Mouse (Mus musculus): ENCODE data around the gene Klhl18. TPM values are rescaled to one million over a fixed set of nuclear protein-coding genes. Genes with fewer than 3 reads are reported as not detected.
A peak's percentile ranks its signal among the peaks of the same experiment; 100 is the strongest.

Gene Klhl18
- 17.4 and 19.3 TPM in 2 replicates for polyA plus RNA-seq (2012; ENCODE audit: insufficient read depth, insufficient read length, missing spikeins)

GRCm38 (mm10) chr9:110476124-110477091 lies at the start of gene Klhl18, which contains the start of gene Kif9:
Gene Klhl18, minus strand, starts transcription at chr9:110476694.
Gene Kif9, plus strand, starts transcription at chr9:110476958.
- H3K4me1 ChIP-seq (ENCODE audit: control insufficient read depth, insufficient read depth, low read length) = peaks cover 23% of the 10 kb centered on the region
- peak within 1 kb of the TSS; percentile 93 for H3K4me3 ChIP-seq (ENCODE audit: insufficient read depth, low read length)
- H3K27ac ChIP-seq (ENCODE audit: insufficient read depth, low read depth, low read length) = peak within 1 kb of the TSS; percentile 74
- TF ChIP-seq CTCF (IDR thresholded peaks at IDR 0.05; ENCODE audit: low read depth, low read length) (no peak), POLR2A (IDR thresholded peaks at IDR 0.05; ENCODE audit: borderline replicate concordance, low read depth, low read length) (peak; percentile 64; the same call in 1 of the 2 replicates)

- Histone ChIP-seq H3K4me1 (ENCODE audit: control insufficient read depth, insufficient read depth, low read length) (peaks cover 9% of the 10 kb centered on the region), H3K4me3 (ENCODE audit: insufficient read depth, low read length) (no peak overlapping the region), H3K27ac (ENCODE audit: insufficient read depth, low read depth, low read length) (no peak overlapping the region)
- no peak for TF ChIP-seq CTCF (IDR thresholded peaks at IDR 0.05; ENCODE audit: low read depth, low read length)
- no peak for TF ChIP-seq POLR2A (IDR thresholded peaks at IDR 0.05; ENCODE audit: borderline replicate concordance, low read depth, low read length)
These were observed 49.2 kb upstream of the Klhl18 start for GRCm38 (mm10) chr9:110525737-110526136.

GRCm38 (mm10) chr9:110490913-110491312 lies 14.4 kb upstream of the Klhl18 start:
- H3K4me1 ChIP-seq (ENCODE audit: control insufficient read depth, insufficient read depth, low read length) = no peaks in the 10 kb centered on the region
- no peak overlapping the region for H3K27ac ChIP-seq (ENCODE audit: insufficient read depth, low read depth, low read length)
- peak; percentile 30; the same call in 1 of the 2 replicates for TF ChIP-seq CTCF (IDR thresholded peaks at IDR 0.05; ENCODE audit: low read depth, low read length)
- no peak for TF ChIP-seq POLR2A (IDR thresholded peaks at IDR 0.05; ENCODE audit: borderline replicate concordance, low read depth, low read length)
- no peak overlapping the region for H3K4me3 ChIP-seq (ENCODE audit: insufficient read depth, low read length)

GRCm38 (mm10) chr9:110488841-110489240 lies 12.3 kb upstream of the Klhl18 start:
- no peak overlapping the region for H3K4me3 ChIP-seq (ENCODE audit: insufficient read depth, low read length)
- no peak for TF ChIP-seq POLR2A (IDR thresholded peaks at IDR 0.05; ENCODE audit: borderline replicate concordance, low read depth, low read length)
- no peak for TF ChIP-seq CTCF (IDR thresholded peaks at IDR 0.05; ENCODE audit: low read depth, low read length)
- no peak overlapping the region for H3K27ac ChIP-seq (ENCODE audit: insufficient read depth, low read depth, low read length)
- H3K4me1 ChIP-seq (ENCODE audit: control insufficient read depth, insufficient read depth, low read length) = no peaks in the 10 kb centered on the region

GRCm38 (mm10) chr9:110478639-110479038 lies 2.1 kb upstream of the Klhl18 start:
- H3K4me1 ChIP-seq (ENCODE audit: control insufficient read depth, insufficient read depth, low read length) = peaks cover 23% of the 10 kb centered on the region
- H3K27ac ChIP-seq (ENCODE audit: insufficient read depth, low read depth, low read length) = peak overlapping the region; percentile 37
- no peak for TF ChIP-seq POLR2A (IDR thresholded peaks at IDR 0.05; ENCODE audit: borderline replicate concordance, low read depth, low read length)
- no peak for TF ChIP-seq CTCF (IDR thresholded peaks at IDR 0.05; ENCODE audit: low read depth, low read length)
- H3K4me3 ChIP-seq (ENCODE audit: insufficient read depth, low read length) = no peak overlapping the region

GRCm38 (mm10) chr9:110477951-110478350 lies 1.5 kb upstream of the Klhl18 start:
- TF ChIP-seq POLR2A (IDR thresholded peaks at IDR 0.05; ENCODE audit: borderline replicate concordance, low read depth, low read length) (no peak), CTCF (IDR thresholded peaks at IDR 0.05; ENCODE audit: low read depth, low read length) (no peak)
- Histone ChIP-seq H3K4me1 (ENCODE audit: control insufficient read depth, insufficient read depth, low read length) (peaks cover 23% of the 10 kb centered on the region), H3K27ac (ENCODE audit: insufficient read depth, low read depth, low read length) (no peak overlapping the region), H3K4me3 (ENCODE audit: insufficient read depth, low read length) (no peak overlapping the region)

- no peak for TF ChIP-seq POLR2A (IDR thresholded peaks at IDR 0.05; ENCODE audit: borderline replicate concordance, low read depth, low read length)
- no peak for TF ChIP-seq CTCF (IDR thresholded peaks at IDR 0.05; ENCODE audit: low read depth, low read length)
- Histone ChIP-seq H3K4me3 (ENCODE audit: insufficient read depth, low read length) (no peak overlapping the region), H3K27ac (ENCODE audit: insufficient read depth, low read depth, low read length) (no peak overlapping the region), H3K4me1 (ENCODE audit: control insufficient read depth, insufficient read depth, low read length) (peaks cover 18% of the 10 kb centered on the region)
These were observed 10.3 kb downstream of the Klhl18 start for GRCm38 (mm10) chr9:110466179-110466578.

GRCm38 (mm10) chr9:110465336-110465735 lies 11.2 kb downstream of the Klhl18 start:
- no peak for TF ChIP-seq CTCF (IDR thresholded peaks at IDR 0.05; ENCODE audit: low read depth, low read length)
- TF ChIP-seq POLR2A (IDR thresholded peaks at IDR 0.05; ENCODE audit: borderline replicate concordance, low read depth, low read length) = no peak
- H3K4me3 ChIP-seq (ENCODE audit: insufficient read depth, low read length) = no peak overlapping the region
- no peak overlapping the region for H3K27ac ChIP-seq (ENCODE audit: insufficient read depth, low read depth, low read length)
- H3K4me1 ChIP-seq (ENCODE audit: control insufficient read depth, insufficient read depth, low read length) = peaks cover 20% of the 10 kb centered on the region

- no peak for TF ChIP-seq CTCF (IDR thresholded peaks at IDR 0.05; ENCODE audit: low read depth, low read length)
- no peak for TF ChIP-seq POLR2A (IDR thresholded peaks at IDR 0.05; ENCODE audit: borderline replicate concordance, low read depth, low read length)
- H3K27ac ChIP-seq (ENCODE audit: insufficient read depth, low read depth, low read length) = peak overlapping the region; percentile 25
- H3K4me1 ChIP-seq (ENCODE audit: control insufficient read depth, insufficient read depth, low read length) = peaks cover 25% of the 10 kb centered on the region
- no peak overlapping the region for H3K4me3 ChIP-seq (ENCODE audit: insufficient read depth, low read length)
These were observed 12.4 kb downstream of the Klhl18 start for GRCm38 (mm10) chr9:110463983-110464591.

Measured in bone marrow macrophage, adult 2 months (primary cell).